Mouse (Mus musculus): ENCODE measurements around the gene Ttc25. TPM values are rescaled to one million over a fixed set of nuclear protein-coding genes. Genes with fewer than 3 reads are reported as not detected.

Ttc25 gene
- 1.3 TPM in 2 replicates for total RNA-seq (2021)
- long read RNA-seq, experiment 1, partial matches to known transcripts, result 0 of 5 reads
- long read RNA-seq, experiment 1, other reads (novel, unspliced or antisense), result 3 of 5 reads
- long read RNA-seq, experiment 2, partial matches to known transcripts, result 2 of 3 reads
- long read RNA-seq, experiment 2, other reads (novel, unspliced or antisense), result 1 of 3 reads

GRCm38 (mm10) chr11:100544832-100545745, at the start of gene Ttc25:
TSS of gene Ttc25 (plus strand) at chr11:100545607.
- peak; percentile 97 for DNase-seq

GRCm38 (mm10) chr11:100500241-100500640, 45.2 kb upstream of the Ttc25 start:
- no peak for DNase-seq

- no peak for DNase-seq
Observed at GRCm38 (mm10) chr11:100500651-100501050, 44.8 kb upstream of the Ttc25 start.

GRCm38 (mm10) chr11:100501321-100501720, 44.1 kb upstream of the Ttc25 start:
- DNase-seq, result no peak

- DNase-seq, result peak; percentile 29
Observed at GRCm38 (mm10) chr11:100504990-100505660, 40.3 kb upstream of the Ttc25 start.

GRCm38 (mm10) chr11:100505997-100506396, 39.4 kb upstream of the Ttc25 start:
- no peak for DNase-seq

GRCm38 (mm10) chr11:100510556-100510955, 34.9 kb upstream of the Ttc25 start:
- DNase-seq, result no peak

GRCm38 (mm10) chr11:100512384-100512783, 33.0 kb upstream of the Ttc25 start:
- DNase-seq, result peak; percentile 55

- DNase-seq, result peak; percentile 81
Observed at GRCm38 (mm10) chr11:100513716-100514115, 31.7 kb upstream of the Ttc25 start.

- DNase-seq, result peak; percentile 79
Observed at GRCm38 (mm10) chr11:100515061-100515460, 30.3 kb upstream of the Ttc25 start.

- DNase-seq, result peak; percentile 46
Observed at GRCm38 (mm10) chr11:100515789-100516188, 29.6 kb upstream of the Ttc25 start.

GRCm38 (mm10) chr11:100516291-100516690, 29.1 kb upstream of the Ttc25 start:
- DNase-seq, result peak; percentile 76

- DNase-seq, result peak; percentile 66
Observed at GRCm38 (mm10) chr11:100518188-100518591, 27.2 kb upstream of the Ttc25 start.

GRCm38 (mm10) chr11:100519188-100519587, 26.2 kb upstream of the Ttc25 start:
- peak; percentile 51 for DNase-seq

GRCm38 (mm10) chr11:100520838-100521237, 24.6 kb upstream of the Ttc25 start:
- peak; percentile 90 for DNase-seq

GRCm38 (mm10) chr11:100524358-100524757, 21.0 kb upstream of the Ttc25 start:
- peak; percentile 50 for DNase-seq

- DNase-seq, result peak; percentile 56
Observed at GRCm38 (mm10) chr11:100524987-100525630, 20.3 kb upstream of the Ttc25 start.

GRCm38 (mm10) chr11:100526052-100526816, 19.2 kb upstream of the Ttc25 start:
- DNase-seq, result peak; percentile 11

GRCm38 (mm10) chr11:100527066-100527457, 18.3 kb upstream of the Ttc25 start:
- DNase-seq, result peak; percentile 73

- peak; percentile 100 for DNase-seq
Observed at GRCm38 (mm10) chr11:100527458-100528374, 17.7 kb upstream of the Ttc25 start, which contains the start of gene Acly. TSS of gene Acly (minus strand) at chr11:100528000.
